Mouse (Mus musculus) G1E (cell line): ENCODE results near the gene Scarb1.

ENCODE experiments used
- CTCF ChIP-seq: IDR thresholded peaks from 2 replicates; pipeline ENCODE4 v1.5.1; 2012; ENCODE audit warnings: low read depth, low read length, inconsistent platforms, mixed read lengths
- GATA1 ChIP-seq: IDR thresholded peaks from 2 replicates; pipeline ENCODE4 v1.6.1; 2012; ENCODE audit warnings: borderline replicate concordance, low read length, inconsistent platforms, mixed read lengths
- GATA2 ChIP-seq: IDR thresholded peaks from 2 replicates; pipeline ENCODE4 v1.6.1; 2012; ENCODE audit warnings: low read depth, low read length, inconsistent platforms, borderline replicate concordance
- POLR2AphosphoS5 ChIP-seq: IDR thresholded peaks from 2 replicates; pipeline ENCODE4 v1.6.1; 2012; ENCODE audit warnings: low read depth, low read length, inconsistent platforms; ENCODE audit not compliant: insufficient replicate concordance
- TAL1 ChIP-seq: conservative IDR thresholded peaks from 2 replicates; pipeline ENCODE4 v1.6.1; 2012; ENCODE audit warnings: low read depth, low read length, inconsistent platforms, mixed read lengths

- no peak for TF ChIP-seq CTCF
- TF ChIP-seq TAL1, result no peak
- TF ChIP-seq GATA1, result no peak
- TF ChIP-seq POLR2AphosphoS5, result no peak
- TF ChIP-seq GATA2, result no peak
Measured at GRCm38 (mm10) chr5:125230463-125230862, 110.4 kb downstream of the Scarb1 start.
